Mouse (Mus musculus) heart, embryonic 13.5 days (tissue): Measurements from ENCODE around the gene Spsb1. TPM values are rescaled to one million over a fixed set of nuclear protein-coding genes. Genes with fewer than 3 reads are reported as not detected.
A peak's percentile ranks its signal among the peaks of the same experiment; 100 is the strongest.

Source experiments
- ATAC-seq: fragments of 200-750 bp; cut with Nextera tagmentation; 2 replicates; pipeline ENCODE4 v1.8.0; 2017; ENCODE audit warnings: moderate TSS enrichment; ENCODE audit not compliant: insufficient number of reproducible peaks, low FRiP score, low TSS enrichment; ENCODE audit errors: extremely low read depth
- H3K27ac ChIP-seq: fragments of 300-500 bp; sonication (generic); replicated peaks from 2 replicates; pipeline ENCODE4 v1.5.1; 2015; ENCODE audit warnings: moderate library complexity, mild to moderate bottlenecking, inconsistent platforms
- H3K27me3 ChIP-seq: fragments of 300-500 bp; sonication (generic); replicated peaks from 2 replicates; pipeline ENCODE4 v1.6.1; 2015; ENCODE audit warnings: mild to moderate bottlenecking, inconsistent platforms
- H3K36me3 ChIP-seq: fragments of 300-500 bp; sonication (generic); 2 replicates; pipeline ENCODE4 v1.6.1; 2015; ENCODE audit warnings: mild to moderate bottlenecking, inconsistent platforms
- H3K4me1 ChIP-seq: fragments of 300-500 bp; sonication (generic); 2 replicates; pipeline ENCODE4 v1.6.1; 2015; ENCODE audit warnings: inconsistent platforms
- H3K4me2 ChIP-seq: fragments of 300-500 bp; sonication (generic); 2 replicates; pipeline ENCODE4 v1.6.1; 2015; ENCODE audit warnings: inconsistent platforms, mild to moderate bottlenecking, moderate library complexity
- H3K4me3 ChIP-seq: fragments of 300-500 bp; sonication (generic); 2 replicates; pipeline ENCODE4 v1.5.1; 2015; ENCODE audit warnings: moderate library complexity, mild to moderate bottlenecking, inconsistent platforms
- H3K9ac ChIP-seq: fragments of 300-500 bp; sonication (generic); 2 replicates; pipeline ENCODE4 v1.6.1; 2015; ENCODE audit warnings: inconsistent platforms, mild to moderate bottlenecking, moderate library complexity
- H3K9me3 ChIP-seq: fragments of 300-500 bp; sonication (generic); 2 replicates; pipeline ENCODE4 v1.6.1; 2016; ENCODE audit warnings: inconsistent platforms
- WGBS: fragments of 180-500 bp; shearing (Covaris S2); methylation state at CpG from one replicate; pipeline ENCODE4 v1.1.7; 2015; ENCODE audit warnings: mixed read lengths; 5-methylcytosine and 5-hydroxymethylcytosine counted together
- polyA plus RNA-seq: library from polyadenylated mRNA; unstranded; fragments of >200 nt; fragmentation: Nextera tagmentation; extraction: Ambion mirVana; gene quantifications from 2 replicates; pipeline ENCODE4 v1.2.1, GENCODE M21; 2015

The Spsb1 gene
- polyA plus RNA-seq, 1 experiment from 2014 or later: 4.3 TPM

GRCm38 (mm10) chr4:149912451-149912850 lies 42.4 kb downstream of the Spsb1 start:
- H3K9me3 ChIP-seq: no peaks in the 10 kb centered on the region
- H3K4me2 ChIP-seq: no peak overlapping the region
- H3K4me1 ChIP-seq: peaks cover 23% of the 10 kb centered on the region
- 60% methylated on average over 4 of the region's 4 CpGs for WGBS
- H3K27ac ChIP-seq: no peak overlapping the region
- no peaks in the 10 kb centered on the region for H3K36me3 ChIP-seq
- ATAC-seq: no peak
- 0 out of 2 replicates have a peak, but pooled peaks cover 4% of the 10 kb centered on the region for H3K27me3 ChIP-seq
- no peak overlapping the region for H3K4me3 ChIP-seq
- no peak overlapping the region for H3K9ac ChIP-seq

GRCm38 (mm10) chr4:149910558-149910957 lies 44.3 kb downstream of the Spsb1 start:
- no peak for ATAC-seq
- H3K4me1 ChIP-seq: 0 out of 2 replicates have a peak, but pooled peaks cover 7% of the 10 kb centered on the region
- H3K36me3 ChIP-seq: peaks cover 9% of the 10 kb centered on the region; the same call in 1 of the 2 replicates
- H3K9me3 ChIP-seq: no peaks in the 10 kb centered on the region
- H3K27me3 ChIP-seq: 0 out of 2 replicates have a peak, but pooled peaks cover 4% of the 10 kb centered on the region
- 78% methylated on average over 4 of the region's 4 CpGs for WGBS
- H3K27ac ChIP-seq: no peak overlapping the region
- H3K9ac ChIP-seq: no peak overlapping the region
- no peak overlapping the region for H3K4me2 ChIP-seq
- H3K4me3 ChIP-seq: no peak overlapping the region

- 0 out of 2 replicates have a peak, but pooled peaks cover 4% of the 10 kb centered on the region for H3K27me3 ChIP-seq
- no peak overlapping the region for H3K4me2 ChIP-seq
- H3K36me3 ChIP-seq: peaks cover 14% of the 10 kb centered on the region
- no peaks in the 10 kb centered on the region for H3K9me3 ChIP-seq
- H3K4me1 ChIP-seq: 0 out of 2 replicates have a peak, but pooled peaks cover 7% of the 10 kb centered on the region
- ATAC-seq: no peak
- no peak overlapping the region for H3K4me3 ChIP-seq
- no peak overlapping the region for H3K27ac ChIP-seq
- WGBS: 85% methylated on average over 13 of the region's 13 CpGs
- no peak overlapping the region for H3K9ac ChIP-seq
Measured at GRCm38 (mm10) chr4:149909551-149909950, 45.3 kb downstream of the Spsb1 start.

GRCm38 (mm10) chr4:149908923-149909322 lies 45.9 kb downstream of the Spsb1 start:
- Histone ChIP-seq H3K4me1 (0 out of 2 replicates have a peak, but pooled peaks cover 7% of the 10 kb centered on the region), H3K27me3 (no peaks in the 10 kb centered on the region), H3K36me3 (peaks cover 14% of the 10 kb centered on the region), H3K9me3 (no peaks in the 10 kb centered on the region), H3K4me2 (no peak overlapping the region), H3K4me3 (no peak overlapping the region), H3K9ac (no peak overlapping the region), H3K27ac (no peak overlapping the region)
- WGBS: 73% methylated on average over 7 of the region's 7 CpGs
- no peak for ATAC-seq

- no peak for ATAC-seq
- no peaks in the 10 kb centered on the region for H3K27me3 ChIP-seq
- 65% methylated on average over 7 of the region's 7 CpGs for WGBS
Measured at GRCm38 (mm10) chr4:149907656-149908055, 47.2 kb downstream of the Spsb1 start.

GRCm38 (mm10) chr4:149906921-149907320 lies 47.9 kb downstream of the Spsb1 start:
- no peak overlapping the region for H3K27ac ChIP-seq
- ATAC-seq: no peak
- peaks cover 19% of the 10 kb centered on the region for H3K4me1 ChIP-seq
- no peaks in the 10 kb centered on the region for H3K27me3 ChIP-seq
- H3K4me3 ChIP-seq: no peak overlapping the region
- peaks cover 14% of the 10 kb centered on the region for H3K36me3 ChIP-seq
- H3K4me2 ChIP-seq: no peak overlapping the region
- WGBS: 64% methylated on average over 13 of the region's 13 CpGs
- no peak overlapping the region for H3K9ac ChIP-seq
- H3K9me3 ChIP-seq: no peaks in the 10 kb centered on the region

More at GRCm38 (mm10) chr4:149907656-149908055, 47.2 kb downstream of the Spsb1 start:
- H3K4me3 ChIP-seq: no peak overlapping the region
- H3K4me1 ChIP-seq: peaks cover 17% of the 10 kb centered on the region
- no peaks in the 10 kb centered on the region for H3K9me3 ChIP-seq
- no peak overlapping the region for H3K27ac ChIP-seq
- H3K36me3 ChIP-seq: peaks cover 14% of the 10 kb centered on the region
- no peak overlapping the region for H3K4me2 ChIP-seq
- H3K9ac ChIP-seq: no peak overlapping the region

GRCm38 (mm10) chr4:149905302-149905974 lies 49.4 kb downstream of the Spsb1 start:
- 83% methylated on average over 10 of the region's 10 CpGs for WGBS
- no peak for ATAC-seq
- no peak overlapping the region for H3K9ac ChIP-seq
- H3K36me3 ChIP-seq: peaks cover 14% of the 10 kb centered on the region
- H3K4me3 ChIP-seq: no peak overlapping the region
- peaks cover 19% of the 10 kb centered on the region for H3K4me1 ChIP-seq
- H3K27me3 ChIP-seq: no peaks in the 10 kb centered on the region
- no peak overlapping the region for H3K4me2 ChIP-seq
- no peak overlapping the region for H3K27ac ChIP-seq
- H3K9me3 ChIP-seq: no peaks in the 10 kb centered on the region

- Histone ChIP-seq H3K4me3 (no peak overlapping the region), H3K4me1 (peaks cover 19% of the 10 kb centered on the region), H3K9me3 (no peaks in the 10 kb centered on the region), H3K4me2 (no peak overlapping the region), H3K36me3 (peaks cover 14% of the 10 kb centered on the region), H3K9ac (0 out of 2 replicates have a peak overlapping the region, but pooled peaks have one; percentile 12), H3K27ac (0 out of 2 replicates have a peak overlapping the region, but pooled peaks have one; percentile 33), H3K27me3 (no peaks in the 10 kb centered on the region; the same call in 1 of the 2 replicates)
- WGBS: 32% methylated on average over 5 of the region's 5 CpGs
- no peak for ATAC-seq
Measured at GRCm38 (mm10) chr4:149903026-149903425, 51.8 kb downstream of the Spsb1 start.

- Histone ChIP-seq H3K4me1 (peaks cover 15% of the 10 kb centered on the region), H3K9ac (no peak overlapping the region), H3K36me3 (peaks cover 8% of the 10 kb centered on the region), H3K27me3 (no peaks in the 10 kb centered on the region; the same call in 1 of the 2 replicates), H3K4me3 (no peak overlapping the region), H3K4me2 (no peak overlapping the region), H3K27ac (no peak overlapping the region), H3K9me3 (no peaks in the 10 kb centered on the region)
- ATAC-seq: no peak
- WGBS: 67% methylated on average over 3 of the region's 3 CpGs
Measured at GRCm38 (mm10) chr4:149901349-149901782, 53.5 kb downstream of the Spsb1 start.

- Histone ChIP-seq H3K27me3 (peaks cover 3% of the 10 kb centered on the region; the same call in 1 of the 2 replicates), H3K27ac (no peak overlapping the region), H3K4me1 (peaks cover 35% of the 10 kb centered on the region), H3K4me2 (no peak overlapping the region), H3K4me3 (no peak overlapping the region), H3K9me3 (no peaks in the 10 kb centered on the region), H3K9ac (no peak overlapping the region), H3K36me3 (no peaks in the 10 kb centered on the region)
- no peak for ATAC-seq
- 85% methylated on average over 13 of the region's 13 CpGs for WGBS
Measured at GRCm38 (mm10) chr4:149897661-149898260, 57.1 kb downstream of the Spsb1 start.

- no peak overlapping the region for H3K27ac ChIP-seq
- H3K36me3 ChIP-seq: no peaks in the 10 kb centered on the region
- WGBS: 74% methylated on average over 12 of the region's 12 CpGs
- H3K4me3 ChIP-seq: no peak overlapping the region
- no peaks in the 10 kb centered on the region for H3K9me3 ChIP-seq
- H3K9ac ChIP-seq: no peak overlapping the region
- H3K27me3 ChIP-seq: peaks cover 3% of the 10 kb centered on the region; the same call in 1 of the 2 replicates
- ATAC-seq: no peak
- H3K4me2 ChIP-seq: no peak overlapping the region
- peaks cover 32% of the 10 kb centered on the region for H3K4me1 ChIP-seq
Measured at GRCm38 (mm10) chr4:149896024-149896538, 58.8 kb downstream of the Spsb1 start.
